Mouse (Mus musculus): ENCODE results near the gene Fam213b.

Gene Fam213b

DNA sequence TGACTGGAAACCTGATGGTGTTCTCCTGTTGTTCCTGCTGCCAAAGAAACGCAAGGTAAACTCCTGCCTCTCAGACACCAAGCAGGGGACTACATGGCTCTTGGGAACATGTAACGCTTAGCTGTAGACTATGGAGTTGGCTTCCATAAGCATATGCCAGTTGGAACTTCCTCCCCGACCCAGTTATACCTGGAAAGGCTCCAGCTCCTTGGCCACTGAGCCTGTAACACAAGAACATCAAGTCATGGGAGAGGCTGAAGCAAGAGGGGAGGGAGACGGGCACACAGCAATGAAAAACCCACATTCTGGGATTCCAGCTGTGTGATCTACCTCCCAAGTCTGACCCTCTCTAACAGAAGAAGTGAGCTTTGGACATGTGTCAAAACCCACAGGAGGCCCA lies 23.4 kb upstream of the Fam213b start:
- peak; percentile 42 to 62 for DNase-seq

DNA sequence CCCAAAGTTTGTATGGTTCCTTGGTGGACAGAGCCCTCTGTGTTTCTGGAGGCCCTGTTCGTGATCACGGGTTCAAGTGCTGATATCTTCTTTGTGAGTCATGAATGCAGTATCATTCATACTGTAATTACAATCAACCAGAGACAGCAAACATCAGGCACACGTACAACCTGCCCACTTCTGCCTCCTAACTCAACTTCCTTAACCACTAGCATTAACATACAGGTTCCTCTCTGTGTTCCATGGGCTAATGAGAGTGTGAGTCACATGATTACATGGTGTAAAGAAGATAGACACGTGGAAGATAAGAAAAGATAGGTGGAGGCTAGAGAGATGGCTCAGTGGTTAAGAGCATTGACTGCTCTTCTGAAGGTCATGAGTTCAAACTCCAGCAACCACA lies 17.7 kb upstream of the Fam213b start:
- DNase-seq = no peak

GRCm38 (mm10) chr4:154915286-154915685 lies 16.4 kb upstream of the Fam213b start:
- DNase-seq = no peak

GRCm38 (mm10) chr4:154914707-154915106 lies 15.8 kb upstream of the Fam213b start:
- DNase-seq = no peak

GRCm38 (mm10) chr4:154914252-154914651 lies 15.3 kb upstream of the Fam213b start:
- DNase-seq = no peak

DNA sequence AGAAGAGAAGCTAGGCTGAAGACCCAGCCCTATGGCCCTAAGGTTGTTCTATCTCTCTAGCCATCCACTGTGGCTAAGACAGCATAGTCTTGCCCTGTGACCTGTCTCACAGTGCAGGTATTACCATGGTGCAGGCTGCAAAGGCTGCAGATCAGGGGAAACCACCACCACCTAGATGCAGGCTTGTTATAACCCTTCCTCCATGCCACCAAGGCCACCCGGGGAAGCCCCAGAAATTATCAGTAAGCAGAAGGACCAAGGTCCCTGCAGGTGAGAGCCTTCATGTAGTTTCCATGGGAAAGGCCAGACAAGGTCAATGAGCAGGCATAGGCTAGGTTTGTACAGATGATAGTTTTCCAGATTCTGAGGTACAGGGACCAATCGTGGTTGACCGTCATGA lies 14.9 kb upstream of the Fam213b start:
- no peak for DNase-seq

DNA sequence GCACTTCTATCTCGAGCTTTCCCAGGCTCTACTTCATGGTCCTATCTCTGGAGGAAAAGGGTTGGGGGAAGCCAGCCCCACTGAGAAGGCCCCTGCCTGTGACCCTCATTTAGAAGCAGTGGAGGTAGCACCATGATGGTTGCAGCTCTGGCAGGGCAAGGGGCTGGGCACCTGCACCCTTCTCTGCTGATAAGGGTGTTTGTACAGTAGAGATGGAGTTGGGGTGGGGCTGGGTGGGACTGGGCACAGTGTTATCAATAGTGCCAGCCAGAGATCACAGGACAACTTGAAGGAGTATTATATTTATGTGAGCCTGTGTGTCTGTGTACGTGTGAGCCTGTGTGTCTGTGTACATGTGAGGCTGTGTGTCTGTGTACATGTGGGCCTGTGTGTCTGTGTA lies 12.7 kb upstream of the Fam213b start:
- no peak for DNase-seq

GRCm38 (mm10) chr4:154910606-154911522 lies 11.9 kb upstream of the Fam213b start:
- DNase-seq = no peak

DNA sequence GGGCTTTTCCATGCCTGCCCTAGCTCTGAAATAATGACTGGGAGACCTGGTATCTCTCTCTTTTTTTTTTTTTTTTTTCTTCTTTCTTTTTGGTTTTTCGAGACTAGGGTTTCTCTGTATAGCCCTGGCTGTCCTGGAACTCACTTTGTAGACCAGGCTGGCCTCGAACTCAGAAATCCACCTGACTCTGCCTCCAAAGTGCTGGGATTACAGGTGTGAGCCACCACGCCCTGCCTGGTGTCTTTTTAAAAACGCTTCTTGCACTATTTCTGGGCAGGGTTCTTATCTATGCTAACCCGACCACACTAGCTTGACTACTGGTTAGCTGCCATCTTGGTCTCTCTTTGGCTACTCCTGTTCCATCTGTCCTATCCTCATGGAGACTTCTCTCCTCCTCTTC lies 9.6 kb upstream of the Fam213b start:
- DNase-seq = no peak

- DNase-seq = peak; percentile 80 to 83
Observed at GRCm38 (mm10) chr4:154907833-154908232, 8.9 kb upstream of the Fam213b start.

- DNase-seq = peak; percentile 85 to 91
Observed at GRCm38 (mm10) chr4:154904185-154905071, 5.5 kb upstream of the Fam213b start.

GRCm38 (mm10) chr4:154902371-154902770 lies 3.4 kb upstream of the Fam213b start:
- no peak for DNase-seq

GRCm38 (mm10) chr4:154897676-154898465 lies 1.1 kb downstream of the Fam213b start:
- peak; percentile 48 to 61 for DNase-seq

DNA sequence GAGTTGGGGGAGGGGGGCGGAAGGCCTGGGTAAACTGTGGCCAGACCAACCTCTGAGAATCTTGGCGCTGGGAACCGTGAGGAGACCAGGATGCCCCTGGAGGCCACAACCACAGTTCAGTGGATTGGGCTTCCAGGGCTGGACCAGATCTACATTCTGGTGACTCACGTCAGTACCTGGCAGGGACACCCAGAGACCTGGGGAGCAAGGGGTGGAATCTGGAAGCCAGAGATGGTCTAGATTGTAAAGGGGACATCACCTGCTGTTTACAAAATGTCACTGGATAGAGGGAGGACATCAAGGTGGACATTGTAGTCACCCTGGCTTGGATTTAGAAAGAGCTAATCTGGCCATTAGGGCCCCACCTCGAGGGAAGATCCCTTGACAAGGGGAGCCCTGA lies 3.4 kb downstream of the Fam213b start:
- peak; percentile 30 to 55 for DNase-seq

DNA sequence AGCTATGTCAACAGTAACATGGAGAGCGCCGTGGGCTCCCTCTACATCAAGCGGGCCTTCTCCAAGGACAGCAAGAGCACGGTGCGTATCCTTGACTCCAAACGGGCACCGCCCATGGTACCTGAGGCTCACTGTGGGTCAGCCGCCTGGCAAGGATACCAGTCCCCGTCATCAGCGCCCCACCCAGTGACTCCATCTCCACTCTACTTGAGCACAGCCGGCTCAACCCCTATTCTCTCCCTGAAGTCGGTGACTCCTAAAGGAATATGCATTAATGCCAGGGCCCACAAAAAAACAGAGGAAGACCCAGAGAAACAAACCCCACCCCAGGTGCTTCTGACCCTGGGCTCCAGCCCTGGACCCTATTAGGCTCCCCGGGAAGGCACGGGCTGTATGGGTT lies 8.0 kb downstream of the Fam213b start:
- DNase-seq = no peak

DNA sequence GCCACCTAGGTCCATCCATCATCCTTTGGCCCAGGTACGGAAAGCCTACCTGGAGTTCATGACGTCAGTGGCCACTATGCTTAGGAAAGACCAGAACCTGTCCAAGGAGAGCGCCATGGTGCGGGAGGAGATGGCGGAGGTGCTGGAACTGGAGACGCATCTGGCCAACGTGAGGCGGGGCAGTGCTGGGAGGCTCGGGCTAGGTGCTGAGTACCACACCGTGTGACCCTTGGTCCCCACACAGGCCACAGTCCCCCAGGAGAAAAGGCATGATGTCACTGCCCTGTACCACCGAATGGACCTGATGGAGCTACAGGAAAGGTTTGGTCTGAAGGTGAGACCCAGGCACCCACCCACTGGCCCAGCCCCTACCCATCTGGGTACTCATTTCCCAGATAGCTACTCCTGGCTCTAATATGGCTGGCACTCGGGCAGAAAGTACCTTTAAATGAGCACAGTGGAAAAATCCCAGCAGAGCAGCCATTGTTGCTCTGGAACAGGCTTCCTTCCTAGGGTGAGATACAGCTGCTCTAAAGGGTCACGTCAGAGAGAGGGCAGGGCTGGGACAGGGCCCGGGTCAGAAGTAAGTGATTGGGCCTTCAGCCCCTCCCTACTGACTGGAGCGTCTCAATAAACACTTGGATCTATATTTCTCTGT lies 11.2 kb downstream of the Fam213b start:
- DNase-seq = no peak

DNA sequence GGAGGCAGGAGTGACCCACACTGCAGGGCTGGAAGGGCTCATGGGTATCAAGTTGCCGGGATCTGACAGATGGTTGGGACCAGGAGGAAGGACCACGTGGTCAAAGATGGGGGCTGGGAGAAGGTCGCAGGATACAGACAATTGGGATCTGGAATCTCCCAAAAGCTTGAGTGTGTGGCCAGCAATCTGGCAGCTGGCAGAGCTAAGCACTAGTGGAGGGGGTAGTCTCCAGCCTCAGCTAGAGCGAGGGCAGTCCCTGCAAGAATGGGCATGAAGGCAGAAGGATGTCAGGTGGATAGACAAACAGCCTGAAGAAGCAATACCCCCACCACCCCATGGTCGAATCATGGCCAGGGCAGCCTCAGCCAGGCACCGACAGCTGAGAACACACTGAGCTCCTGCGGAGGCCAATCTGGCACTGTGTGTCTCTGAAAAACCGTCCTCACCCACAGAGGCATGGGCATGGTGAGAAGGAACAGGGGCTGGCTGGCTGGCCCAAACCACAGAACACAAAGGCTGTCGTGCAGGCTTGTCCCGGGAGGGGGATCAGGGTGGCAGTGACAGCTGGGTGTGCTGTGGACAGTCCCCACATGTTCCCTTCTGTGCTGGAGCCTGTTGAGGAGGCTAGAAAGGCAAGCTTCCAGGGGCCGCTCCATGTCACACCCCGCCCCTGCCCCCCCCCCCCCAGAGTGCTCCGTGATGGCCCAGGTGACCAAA lies 11.9 kb downstream of the Fam213b start:
- DNase-seq = peak; percentile 64 to 70

DNA sequence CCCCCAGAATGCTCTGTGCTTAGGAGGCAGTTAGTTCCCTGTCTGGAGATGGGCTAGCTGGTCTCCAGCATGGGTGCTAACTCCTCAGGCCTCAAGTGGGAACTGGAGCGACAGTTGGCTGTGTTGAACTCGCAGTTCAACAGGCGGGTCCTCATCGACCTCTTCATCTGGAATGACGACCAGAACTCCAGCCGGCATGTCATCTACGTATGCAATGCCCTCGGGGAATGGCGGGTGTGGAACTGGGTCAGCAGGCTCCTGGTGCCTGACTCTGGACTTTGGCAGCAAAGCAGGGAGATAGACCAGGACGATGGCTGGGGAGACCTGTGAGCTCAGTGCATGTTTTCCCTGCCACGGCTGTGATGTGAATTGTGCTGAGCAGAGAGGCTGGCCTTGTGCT lies 13.5 kb downstream of the Fam213b start:
- peak in 1 of 2 experiments; percentile 25 for DNase-seq

DNA sequence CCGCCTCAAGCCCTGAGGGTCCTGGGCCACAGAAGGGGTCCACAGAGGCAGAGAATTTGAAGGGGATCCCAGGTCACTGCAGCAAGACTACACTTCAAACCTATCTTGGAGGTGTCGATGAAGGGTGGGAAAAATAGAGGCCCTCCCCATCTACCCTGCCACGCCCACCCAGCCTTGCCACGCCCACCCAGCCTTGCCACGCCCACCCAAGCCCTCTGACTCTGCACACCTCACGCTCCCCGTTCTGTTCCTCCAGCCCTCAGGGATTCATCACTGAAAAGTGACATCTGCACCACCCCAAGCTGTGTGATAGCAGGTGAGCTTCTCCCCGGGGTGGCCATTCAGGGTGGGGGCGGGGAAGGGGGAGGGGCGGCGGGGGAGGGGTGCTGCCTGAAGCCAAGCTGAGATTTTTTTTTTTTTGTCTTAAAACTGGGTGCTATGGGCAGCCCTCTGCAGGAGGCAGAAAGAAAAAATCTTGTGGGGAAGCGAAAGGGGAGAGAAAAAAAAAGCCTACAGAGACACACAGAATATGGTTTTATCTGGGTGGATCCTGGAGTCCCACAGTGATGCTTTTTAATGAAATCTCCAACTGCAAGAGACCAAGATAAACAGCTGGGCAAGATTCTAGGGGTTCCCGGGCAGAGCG lies 16.8 kb downstream of the Fam213b start:
- no peak for DNase-seq

DNA sequence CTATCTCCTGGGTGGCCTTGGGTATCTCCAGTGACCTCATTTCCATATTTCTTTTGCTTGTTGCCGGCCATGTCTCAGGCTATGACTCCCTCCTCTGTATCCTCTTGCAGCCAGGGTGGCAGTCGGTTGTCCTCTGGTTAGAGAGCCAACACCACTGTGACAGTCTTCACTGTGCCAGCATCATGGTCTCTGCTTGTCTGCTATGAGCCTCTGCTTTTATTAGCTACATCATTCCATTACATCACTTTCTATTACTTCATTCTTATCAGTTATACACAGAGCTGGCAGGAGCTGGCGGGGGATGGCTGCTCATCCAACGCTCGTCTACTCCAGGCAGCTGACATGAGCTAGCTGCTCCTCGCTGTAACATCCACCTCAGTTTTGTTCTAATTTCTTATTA lies 18.2 kb downstream of the Fam213b start:
- DNase-seq = no peak
